Mouse (Mus musculus): Measurements from ENCODE around the gene Plekhj1. TPM values are rescaled to one million over a fixed set of nuclear protein-coding genes. Genes with fewer than 3 reads are reported as not detected.
A peak's percentile ranks its signal among the peaks of the same experiment; 100 is the strongest.
"Not testable (repeated sequence)": the region's sequence is repeated elsewhere in the genome, so short reads cannot be mapped to it uniquely, and the experiment has no call there.

Gene Plekhj1
- total RNA-seq, 1 experiment from 2014 or later, result 41.3 TPM

- no peak for ATAC-seq (replicated peaks; ENCODE audit: insufficient number of reproducible peaks, low FRiP score, low TSS enrichment, poor library complexity, severe bottlenecking)
These were observed 28.8 kb upstream of the Plekhj1 start for GRCm38 (mm10) chr10:80827063-80827869.

GRCm38 (mm10) chr10:80826151-80827062 lies 28.0 kb upstream of the Plekhj1 start, which contains the start of gene Oaz1:
Oaz1 (plus strand) TSS chr10:80826656.
- ATAC-seq (replicated peaks; ENCODE audit: insufficient number of reproducible peaks, low FRiP score, low TSS enrichment, poor library complexity, severe bottlenecking), result peak; percentile 92

DNA sequence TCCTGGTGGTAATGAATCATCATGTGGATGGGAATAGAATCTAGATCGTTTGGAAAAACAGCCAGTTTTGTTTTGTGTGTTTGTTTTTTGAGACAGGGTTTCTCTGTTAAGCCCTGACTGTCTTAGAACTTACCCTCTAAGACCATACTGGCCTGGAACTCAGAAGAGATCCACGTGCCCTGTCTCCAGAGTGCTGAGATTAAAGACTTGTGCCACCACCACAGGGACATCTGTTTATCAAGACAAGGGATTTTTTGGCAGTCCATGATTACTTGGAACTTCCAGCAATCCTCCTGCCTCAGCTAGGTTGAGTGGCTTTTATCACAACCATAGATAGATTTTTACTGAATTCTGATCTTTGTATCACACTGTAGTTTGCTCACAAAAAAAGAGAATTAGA lies 26.4 kb upstream of the Plekhj1 start:
- no peak for ATAC-seq (replicated peaks; ENCODE audit: insufficient number of reproducible peaks, low FRiP score, low TSS enrichment, poor library complexity, severe bottlenecking)

GRCm38 (mm10) chr10:80823847-80824643 lies 25.6 kb upstream of the Plekhj1 start:
- no peak for ATAC-seq (replicated peaks; ENCODE audit: insufficient number of reproducible peaks, low FRiP score, low TSS enrichment, poor library complexity, severe bottlenecking)

DNA sequence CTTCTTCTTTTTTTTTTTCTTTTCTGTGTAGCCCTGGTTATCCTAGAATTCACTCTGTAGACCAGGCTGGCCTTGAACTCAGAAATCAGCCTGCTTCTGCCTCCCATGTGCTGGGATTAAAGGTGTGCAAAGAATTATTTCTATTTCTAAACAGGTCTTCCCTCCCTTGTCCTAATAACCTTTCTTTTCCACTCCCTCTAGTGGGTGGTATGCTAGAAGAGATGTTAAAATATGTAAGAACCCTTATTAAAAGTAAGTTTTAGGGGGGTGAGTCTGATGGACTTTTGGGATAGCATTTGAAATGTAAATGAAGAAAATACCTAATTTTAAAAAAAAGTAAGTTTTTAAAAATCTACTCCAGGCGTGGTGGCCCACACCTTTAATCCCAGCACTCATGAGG lies 24.9 kb upstream of the Plekhj1 start:
- no peak for ATAC-seq (replicated peaks; ENCODE audit: insufficient number of reproducible peaks, low FRiP score, low TSS enrichment, poor library complexity, severe bottlenecking)

- no peak for ATAC-seq (replicated peaks; ENCODE audit: insufficient number of reproducible peaks, low FRiP score, low TSS enrichment, poor library complexity, severe bottlenecking)
These were observed 24.1 kb upstream of the Plekhj1 start for GRCm38 (mm10) chr10:80822528-80822927.

DNA sequence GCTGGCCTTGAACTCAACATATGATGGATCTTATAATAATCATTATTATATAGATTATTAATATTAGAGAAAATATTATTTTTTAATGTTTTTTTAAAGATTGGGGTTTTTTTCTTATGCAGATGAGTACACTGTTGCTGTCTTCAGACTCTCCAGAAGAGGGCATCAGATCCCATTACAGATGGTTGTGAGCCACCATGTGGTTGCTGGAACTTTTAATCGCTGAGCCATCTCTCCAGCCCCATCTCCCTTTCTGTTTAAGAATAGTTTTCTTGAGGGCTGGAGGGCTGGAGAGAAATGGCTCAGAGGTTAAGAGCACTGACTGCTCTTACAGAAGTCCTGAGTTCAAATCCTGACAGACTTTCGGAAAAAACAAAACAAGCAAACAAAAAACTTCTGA lies 23.6 kb upstream of the Plekhj1 start:
- ATAC-seq (replicated peaks; ENCODE audit: insufficient number of reproducible peaks, low FRiP score, low TSS enrichment, poor library complexity, severe bottlenecking), result no peak

DNA sequence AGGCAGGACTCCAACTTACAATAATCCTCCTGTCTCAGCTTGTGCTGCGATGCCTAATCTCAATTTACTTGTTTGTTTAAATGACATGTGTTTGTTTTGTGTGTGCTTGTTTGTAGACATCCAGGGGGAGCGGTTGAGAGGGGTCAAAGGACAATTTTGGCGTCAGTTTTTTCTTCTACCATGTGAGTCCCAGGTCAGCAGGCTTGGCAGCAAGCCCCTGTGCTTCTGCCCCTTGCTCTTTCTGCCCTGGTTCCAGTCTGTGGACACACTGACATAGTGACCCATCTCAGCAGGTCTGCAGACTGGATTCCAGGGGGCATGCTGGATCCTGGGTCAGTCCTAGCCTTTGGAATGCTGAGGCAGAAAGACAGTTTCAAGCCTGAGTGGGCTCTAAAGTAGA lies 21.0 kb upstream of the Plekhj1 start:
- ATAC-seq (replicated peaks; ENCODE audit: insufficient number of reproducible peaks, low FRiP score, low TSS enrichment, poor library complexity, severe bottlenecking), result no peak

- no peak for ATAC-seq (replicated peaks; ENCODE audit: insufficient number of reproducible peaks, low FRiP score, low TSS enrichment, poor library complexity, severe bottlenecking)
These were observed 20.3 kb upstream of the Plekhj1 start for GRCm38 (mm10) chr10:80818599-80819281.

GRCm38 (mm10) chr10:80817955-80818354 lies 19.5 kb upstream of the Plekhj1 start:
- ATAC-seq (replicated peaks; ENCODE audit: insufficient number of reproducible peaks, low FRiP score, low TSS enrichment, poor library complexity, severe bottlenecking), result not testable (repeated sequence)

DNA sequence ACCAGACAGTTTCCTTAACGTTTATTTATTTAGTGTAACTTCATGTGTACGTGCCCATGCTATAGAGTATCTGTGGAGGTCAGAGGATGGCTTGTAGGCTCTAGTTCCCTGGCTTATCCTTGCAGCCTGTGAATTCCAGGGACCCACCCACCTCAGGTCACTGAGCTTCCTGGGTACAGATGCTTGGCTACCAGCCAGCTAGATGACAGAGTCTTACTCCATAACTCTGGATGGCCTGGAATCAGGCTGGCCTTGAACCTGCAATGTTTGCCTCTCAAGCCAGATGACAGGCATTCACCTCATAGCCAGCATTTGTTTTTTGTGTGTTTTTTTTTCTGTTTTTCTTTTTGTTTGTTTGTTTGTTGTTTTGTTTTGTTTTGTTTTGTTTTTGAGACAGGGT lies 18.7 kb upstream of the Plekhj1 start:
- no peak for ATAC-seq (replicated peaks; ENCODE audit: insufficient number of reproducible peaks, low FRiP score, low TSS enrichment, poor library complexity, severe bottlenecking)

DNA sequence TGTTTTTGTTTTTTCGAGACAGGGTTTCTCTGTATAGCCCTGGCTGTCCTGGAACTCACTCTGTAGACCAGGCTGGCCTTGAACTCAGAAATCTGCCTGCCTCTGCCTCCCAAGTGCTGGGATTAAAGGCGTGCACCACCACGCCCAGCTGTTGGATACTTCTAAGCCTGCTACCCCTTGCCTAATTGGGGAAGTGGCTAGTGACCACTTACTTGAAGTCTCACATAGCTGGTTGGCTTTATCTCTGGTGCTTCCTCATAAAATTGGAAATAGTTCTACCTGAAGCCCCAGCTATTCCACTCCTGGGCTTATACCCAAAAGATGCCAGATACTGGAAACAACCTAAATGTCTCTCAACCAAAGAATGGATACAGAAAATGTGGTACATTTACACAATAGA lies 17.9 kb upstream of the Plekhj1 start:
- not testable (repeated sequence) for ATAC-seq (replicated peaks; ENCODE audit: insufficient number of reproducible peaks, low FRiP score, low TSS enrichment, poor library complexity, severe bottlenecking)

GRCm38 (mm10) chr10:80814800-80815199 lies 16.4 kb upstream of the Plekhj1 start:
- no peak for ATAC-seq (replicated peaks; ENCODE audit: insufficient number of reproducible peaks, low FRiP score, low TSS enrichment, poor library complexity, severe bottlenecking)

DNA sequence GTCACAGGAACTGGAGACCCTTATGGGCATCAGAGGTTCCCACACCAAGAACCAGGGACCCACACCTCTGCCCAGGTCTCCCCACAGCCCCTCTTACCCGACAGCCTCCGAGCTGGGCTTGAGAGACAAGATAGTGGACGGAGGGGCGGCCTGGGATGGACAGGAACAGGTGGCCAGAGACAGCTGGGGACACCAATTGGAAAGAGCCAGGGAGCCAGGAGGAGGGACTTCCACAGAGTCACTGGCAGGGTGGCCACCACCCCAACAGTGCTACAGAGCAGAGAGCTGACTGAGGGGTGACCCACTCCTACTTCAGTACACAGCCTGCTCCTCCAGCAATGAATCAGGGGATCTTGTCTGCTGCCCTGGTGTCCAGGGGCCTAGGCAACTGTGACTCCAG lies 14.9 kb upstream of the Plekhj1 start, which contains the start of gene Jsrp1:
Gene Jsrp1 (minus strand): TSS at position 133 of the 400 bp plus-strand sequence.
- ATAC-seq (replicated peaks; ENCODE audit: insufficient number of reproducible peaks, low FRiP score, low TSS enrichment, poor library complexity, severe bottlenecking), result no peak

GRCm38 (mm10) chr10:80812391-80813041 lies 14.1 kb upstream of the Plekhj1 start:
- ATAC-seq (replicated peaks; ENCODE audit: insufficient number of reproducible peaks, low FRiP score, low TSS enrichment, poor library complexity, severe bottlenecking), result no peak

DNA sequence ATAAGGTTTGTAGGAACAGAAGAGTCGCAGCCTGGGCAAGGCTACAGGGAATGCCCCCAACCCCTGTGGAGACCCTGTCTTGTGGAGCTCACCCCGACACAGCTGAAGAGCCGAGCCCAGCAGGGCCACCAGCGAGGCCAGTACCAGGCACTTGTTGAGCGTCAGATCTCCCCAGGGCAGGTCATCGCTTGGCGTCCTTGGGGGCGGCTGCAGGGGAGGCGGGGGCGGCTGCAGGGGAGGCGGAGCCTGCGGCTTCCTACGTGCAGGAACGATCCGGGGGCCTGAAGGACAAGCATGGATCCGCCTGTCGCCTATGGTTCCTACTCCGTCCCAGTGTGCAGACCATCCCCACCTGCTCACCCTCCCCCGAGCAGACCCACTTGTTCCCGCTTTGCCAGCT lies 11.7 kb upstream of the Plekhj1 start:
- ATAC-seq (replicated peaks; ENCODE audit: insufficient number of reproducible peaks, low FRiP score, low TSS enrichment, poor library complexity, severe bottlenecking), result no peak

DNA sequence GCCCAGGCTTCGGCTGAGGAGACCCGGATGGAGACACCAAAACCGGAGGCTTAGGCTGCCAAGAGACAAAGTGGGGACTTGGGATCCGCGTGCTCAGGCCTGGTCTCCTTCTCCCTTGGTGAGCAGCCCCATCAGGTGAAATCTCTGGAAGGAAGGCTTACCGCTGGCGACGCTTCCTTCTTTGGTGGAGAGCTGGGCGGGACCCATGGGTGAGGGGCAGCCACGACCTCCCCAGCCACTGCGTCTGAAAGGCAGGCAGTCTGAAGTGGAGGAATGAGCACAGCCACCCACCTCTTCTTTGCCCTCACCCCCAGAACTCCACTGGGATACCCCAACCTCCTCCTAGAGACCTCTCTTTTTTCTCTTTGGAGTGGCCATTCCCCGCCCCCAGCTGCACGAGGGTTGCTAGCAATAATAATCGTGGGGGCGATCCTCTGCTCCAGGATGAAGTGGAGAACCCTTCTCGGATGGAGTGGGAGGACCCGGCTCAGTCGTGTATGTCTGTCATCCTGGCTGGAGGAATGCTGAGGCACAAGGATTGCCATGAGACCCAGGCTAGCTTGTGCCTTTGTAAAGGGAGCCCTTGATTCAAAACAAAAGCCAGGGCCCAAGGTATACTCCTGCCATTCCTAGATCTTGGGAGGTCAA lies 10.7 kb upstream of the Plekhj1 start:
- ATAC-seq (replicated peaks; ENCODE audit: insufficient number of reproducible peaks, low FRiP score, low TSS enrichment, poor library complexity, severe bottlenecking), result no peak
